ENCODE assay signal across 30 mouse cellular contexts in genomic region chr1:35752636-35753035, GRCm38 (mm10).
"Had no signal": no experiment of that assay in that cellular context is flagged by ENCODE, and none has a peak within 500 bp of the region (broad histone marks: within the 10 kb centered on the region; RNA-seq: fewer than 3 reads in every experiment).

No protein-coding gene starts in this region.

- H3K36me3 ChIP-seq: limb, embryonic 10.5 days; limb, embryonic 12.5 days; limb, embryonic 13.5 days; limb, embryonic 15.5 days; liver, embryonic 12.5 days; liver, embryonic 13.5 days; liver, embryonic 15.5 days; lung, embryonic 15.5 days; midbrain, embryonic 10.5 days; midbrain, embryonic 12.5 days; midbrain, embryonic 13.5 days; midbrain, embryonic 15.5 days; neural tube, embryonic 12.5 days had no signal

- H3K9me3 ChIP-seq: limb, embryonic 10.5 days; limb, embryonic 12.5 days; limb, embryonic 13.5 days; limb, embryonic 15.5 days; liver, embryonic 12.5 days; liver, embryonic 13.5 days; liver, embryonic 15.5 days; lung, embryonic 15.5 days; megakaryocyte, embryonic 14.5 days; midbrain, embryonic 10.5 days; midbrain, embryonic 12.5 days; midbrain, embryonic 15.5 days; neural tube, embryonic 12.5 days had no signal

- H3K4me3 ChIP-seq: limb, embryonic 10.5 days; limb, embryonic 12.5 days; limb, embryonic 13.5 days; limb, embryonic 15.5 days; liver, embryonic 12.5 days; liver, embryonic 13.5 days; liver, embryonic 15.5 days; lung, embryonic 15.5 days; megakaryocyte, embryonic 14.5 days; midbrain, embryonic 10.5 days; midbrain, embryonic 12.5 days; midbrain, embryonic 13.5 days; midbrain, embryonic 15.5 days; myocyte; neural tube, embryonic 12.5 days had no signal

- DNase-seq: left cerebral cortex, postnatal 4 days; liver, embryonic 13.5 days; liver, postnatal 0 days; lung, adult 18-20 months; lung, adult 2 months; lung, embryonic 14.5 days; lung, postnatal 10 days; lung, postnatal 14 days; lung, postnatal 36 days; lung, postnatal 4 days; midbrain, embryonic 14.5 days had no signal

- H3K9ac ChIP-seq: limb, embryonic 12.5 days; limb, embryonic 13.5 days; limb, embryonic 15.5 days; liver, embryonic 12.5 days; liver, embryonic 13.5 days; liver, embryonic 14.5 days; liver, embryonic 15.5 days; liver, postnatal 0 days; lung, embryonic 14.5 days; lung, embryonic 15.5 days; midbrain, embryonic 12.5 days; midbrain, embryonic 13.5 days; midbrain, embryonic 15.5 days; neural tube, embryonic 12.5 days had no signal

- H3K27me3 ChIP-seq: limb, embryonic 12.5 days; limb, embryonic 13.5 days; limb, embryonic 15.5 days; liver, embryonic 12.5 days; liver, embryonic 13.5 days; liver, embryonic 15.5 days; lung, embryonic 15.5 days; megakaryocyte, embryonic 14.5 days; midbrain, embryonic 12.5 days; midbrain, embryonic 13.5 days; midbrain, embryonic 15.5 days; neural tube, embryonic 12.5 days had no signal

- ATAC-seq: liver, embryonic 12.5 days; liver, postnatal 0 days; lung, postnatal 0 days; midbrain, embryonic 13.5 days; midbrain, embryonic 15.5 days; midbrain, embryonic 16.5 days had no signal

- H3K4me1 ChIP-seq: limb, embryonic 10.5 days; limb, embryonic 12.5 days; limb, embryonic 13.5 days; limb, embryonic 15.5 days; liver, embryonic 12.5 days; liver, embryonic 13.5 days; liver, embryonic 15.5 days; lung, embryonic 15.5 days; megakaryocyte, embryonic 14.5 days; midbrain, embryonic 15.5 days; neural tube, embryonic 12.5 days had no signal

- H3K27ac ChIP-seq: limb, embryonic 10.5 days; limb, embryonic 12.5 days; limb, embryonic 13.5 days; limb, embryonic 15.5 days; liver, embryonic 12.5 days; liver, embryonic 13.5 days; liver, embryonic 14.5 days; liver, embryonic 15.5 days; lung, embryonic 15.5 days; macrophage; midbrain, embryonic 10.5 days; midbrain, embryonic 12.5 days; midbrain, embryonic 13.5 days; midbrain, embryonic 15.5 days; neural tube, embryonic 12.5 days had no signal

- H3K4me2 ChIP-seq: limb, embryonic 12.5 days; limb, embryonic 13.5 days; limb, embryonic 15.5 days; liver, embryonic 12.5 days; liver, embryonic 13.5 days; liver, embryonic 15.5 days; lung, embryonic 14.5 days; lung, embryonic 15.5 days; midbrain, embryonic 11.5 days; midbrain, embryonic 12.5 days; midbrain, embryonic 13.5 days; midbrain, embryonic 15.5 days; neural tube, embryonic 12.5 days had no signal
